Mouse (Mus musculus): ENCODE measurements around the gene Ptpn13. TPM values are rescaled to one million over a fixed set of nuclear protein-coding genes. Genes with fewer than 3 reads are reported as not detected.
A peak's percentile ranks its signal among the peaks of the same experiment; 100 is the strongest.

Ptpn13 gene
- total and polyA plus RNA-seq, 3 experiments = 0.04 TPM; not detected in 2

DNA sequence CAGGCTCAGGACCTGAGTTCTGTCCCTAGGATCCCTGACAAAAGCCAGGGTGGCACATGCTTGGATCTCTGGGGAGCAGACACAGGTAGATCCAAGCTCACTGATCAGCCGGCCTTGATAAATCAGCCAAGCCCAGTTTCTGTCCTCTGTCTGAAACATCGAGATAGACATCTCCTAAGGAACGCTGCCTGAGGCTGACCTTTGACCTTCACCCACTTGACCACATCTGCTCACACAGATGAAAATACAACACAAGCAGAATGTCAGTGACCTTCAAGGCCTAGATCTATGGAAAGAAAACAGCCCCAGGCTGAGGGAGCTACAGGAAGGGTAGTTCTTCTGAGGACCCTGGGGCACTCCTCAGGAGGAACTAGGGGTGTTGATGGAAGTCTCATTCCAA, 97.4 kb downstream of the Ptpn13 start:
- TF ChIP-seq CTCF (conservative IDR thresholded peaks at IDR 0.05 in 1 of 2, IDR thresholded peaks at IDR 0.05 in 1 of 2; ENCODE audit: low read depth in 2 of 2, low read length in 2 of 2) = no peak
- TF ChIP-seq HCFC1 (IDR thresholded peaks at IDR 0.05; ENCODE audit: low read depth, low read length) = no peak
- TF ChIP-seq MAFK (IDR thresholded peaks at IDR 0.05; ENCODE audit: insufficient replicate concordance, low read length) = no peak
- no peak for TF ChIP-seq CHD2 (IDR thresholded peaks at IDR 0.05; ENCODE audit: low read length)
- H3K9ac ChIP-seq (ENCODE audit: insufficient read depth, low read depth) = no peak overlapping the region
- no peaks in the 10 kb centered on the region for H3K36me3 ChIP-seq (replicated peaks in 1 of 2; ENCODE audit: control insufficient read depth in 1 of 2, insufficient read depth in 1 of 2, low read length in 1 of 2)
- H3K4me2 ChIP-seq (ENCODE audit: insufficient read depth, low read depth, poor library complexity, severe bottlenecking) = no peak overlapping the region
- no peak overlapping the region for H3K27ac ChIP-seq (ENCODE audit: insufficient read depth, low read depth)
- in situ Hi-C loops (cut with MboI; ENCODE audit: low pct_ligation_motif_present, low pct_unique_long_range_greater_than_20kb, low sequenced_read_pairs) (no loop called here), dilution Hi-C loops (cut with MboI; ENCODE audit: extremely low pct_ligation_motif_present, extremely low pct_unique_long_range_greater_than_20kb, low sequenced_read_pairs) (no loop called here)
- H3K4me1 ChIP-seq (ENCODE audit: control insufficient read depth in 1 of 2, insufficient read depth in 2 of 2) = peaks cover 15 to 22% of the 10 kb centered on the region in 2 experiments
- H3K27me3 ChIP-seq (replicated peaks) = no peaks in the 10 kb centered on the region
- no peaks in the 10 kb centered on the region for H3K9me3 ChIP-seq (replicated peaks; ENCODE audit: low read length)
- no peak for DNase-seq (ENCODE audit: extremely low read depth)
- H3K79me2 ChIP-seq (replicated peaks; ENCODE audit: control insufficient read depth, extremely low read depth, insufficient read depth, poor library complexity, severe bottlenecking) = no peaks in the 10 kb centered on the region
- no peak overlapping the region for H3K4me3 ChIP-seq (replicated peaks in 1 of 3; ENCODE audit: low read depth in 2 of 3, low read length in 2 of 3, poor library complexity in 1 of 3)

DNA sequence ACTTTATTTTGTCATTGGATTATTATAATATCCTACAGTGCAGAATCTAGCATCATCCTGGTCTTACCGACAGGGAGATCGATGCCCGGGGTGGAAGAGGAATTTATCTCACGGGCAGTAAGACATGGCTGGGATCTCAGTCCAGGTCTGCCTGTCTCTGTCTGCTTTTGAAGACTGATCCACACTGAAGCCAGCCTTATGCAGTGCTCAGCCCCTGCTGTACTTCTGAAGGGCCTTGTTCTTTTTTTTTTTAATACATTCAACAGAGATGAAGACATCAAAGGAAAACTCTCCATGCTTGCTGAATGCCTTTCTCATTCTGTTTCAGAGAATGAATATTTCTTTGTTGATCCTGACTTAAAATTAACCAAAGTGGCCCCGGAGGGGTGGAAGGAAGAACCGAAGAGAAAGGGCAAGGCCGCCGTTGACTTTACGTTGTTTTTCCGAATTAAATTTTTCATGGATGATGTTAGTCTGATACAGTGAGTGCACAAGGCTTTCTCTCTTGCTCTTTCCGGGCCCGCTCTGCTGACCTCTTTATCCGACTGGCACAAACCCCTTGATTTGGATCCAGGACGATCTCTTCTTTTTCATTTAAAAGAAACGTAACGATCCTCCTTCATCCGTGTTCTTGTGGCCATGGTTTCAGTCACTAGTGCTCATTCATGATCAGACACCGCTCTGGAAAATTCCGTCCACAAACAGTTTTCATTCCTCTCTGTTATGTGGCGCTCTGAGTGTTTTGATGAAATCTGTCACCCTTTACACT, 101.9 kb downstream of the Ptpn13 start:
- H3K79me2 ChIP-seq (replicated peaks; ENCODE audit: control insufficient read depth, extremely low read depth, insufficient read depth, poor library complexity, severe bottlenecking) = no peaks in the 10 kb centered on the region
- no peaks in the 10 kb centered on the region for H3K9me3 ChIP-seq (replicated peaks; ENCODE audit: low read length)
- TF ChIP-seq MXI1 (IDR thresholded peaks at IDR 0.05; ENCODE audit: low read depth, low read length) (no peak), BHLHE40 (IDR thresholded peaks at IDR 0.05; ENCODE audit: low read depth, low read length) (0 out of 2 replicates have a peak, but pooled peaks have one; percentile 10), CHD1 (IDR thresholded peaks at IDR 0.05; ENCODE audit: low read depth, low read length) (no peak)
- no peak overlapping the region for H3K9ac ChIP-seq (ENCODE audit: insufficient read depth, low read depth)
- no peak overlapping the region for H3K27ac ChIP-seq (ENCODE audit: insufficient read depth, low read depth)
- in situ Hi-C loops (cut with MboI; ENCODE audit: low pct_ligation_motif_present, low pct_unique_long_range_greater_than_20kb, low sequenced_read_pairs) = no loop called here
- H3K36me3 ChIP-seq (replicated peaks in 1 of 2; ENCODE audit: control insufficient read depth in 1 of 2, insufficient read depth in 1 of 2, low read length in 1 of 2) = no peaks in the 10 kb centered on the region
- no peaks in the 10 kb centered on the region for H3K27me3 ChIP-seq (replicated peaks)
- peak overlapping the region; percentile 47; the same call in 1 of the 2 replicates for H3K4me2 ChIP-seq (ENCODE audit: insufficient read depth, low read depth, poor library complexity, severe bottlenecking)
- no peak for DNase-seq (ENCODE audit: extremely low read depth)
- no peak overlapping the region for H3K4me3 ChIP-seq (replicated peaks in 1 of 3; ENCODE audit: low read depth in 2 of 3, low read length in 2 of 3, poor library complexity in 1 of 3)
- dilution Hi-C loops (cut with MboI; ENCODE audit: extremely low pct_ligation_motif_present, extremely low pct_unique_long_range_greater_than_20kb, low sequenced_read_pairs) = no loop called here
- peaks cover 0 to 4% of the 10 kb centered on the region in 2 experiments; a peak in 1 of 4 replicates for H3K4me1 ChIP-seq (ENCODE audit: control insufficient read depth in 1 of 2, insufficient read depth in 2 of 2)

DNA sequence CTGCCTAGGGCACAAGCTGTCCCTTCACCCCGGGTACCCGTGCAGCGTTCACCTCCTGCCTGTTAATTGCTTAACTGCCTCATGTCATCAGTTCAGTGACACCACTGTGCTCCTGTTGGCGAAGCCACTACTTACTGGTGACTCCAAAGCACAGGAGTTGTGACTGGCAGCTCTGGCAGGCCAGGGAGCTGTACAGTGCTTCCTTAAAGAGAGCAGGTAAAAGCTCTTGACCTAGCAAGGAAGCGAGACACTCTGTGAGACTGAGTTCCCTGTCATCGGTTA, 102.4 kb downstream of the Ptpn13 start:
- dilution Hi-C loops (cut with MboI; ENCODE audit: extremely low pct_ligation_motif_present, extremely low pct_unique_long_range_greater_than_20kb, low sequenced_read_pairs) = no loop called here
- H3K9ac ChIP-seq (ENCODE audit: insufficient read depth, low read depth) = no peak overlapping the region
- no peak overlapping the region for H3K4me3 ChIP-seq (replicated peaks in 1 of 3; ENCODE audit: low read depth in 2 of 3, low read length in 2 of 3, poor library complexity in 1 of 3)
- in situ Hi-C loops (cut with MboI; ENCODE audit: low pct_ligation_motif_present, low pct_unique_long_range_greater_than_20kb, low sequenced_read_pairs) = no loop called here
- no peak overlapping the region for H3K27ac ChIP-seq (ENCODE audit: insufficient read depth, low read depth)
- no peaks in the 10 kb centered on the region for H3K79me2 ChIP-seq (replicated peaks; ENCODE audit: control insufficient read depth, extremely low read depth, insufficient read depth, poor library complexity, severe bottlenecking)
- peaks cover 0 to 4% of the 10 kb centered on the region in 2 experiments; a peak in 1 of 4 replicates for H3K4me1 ChIP-seq (ENCODE audit: control insufficient read depth in 1 of 2, insufficient read depth in 2 of 2)
- no peak for DNase-seq (ENCODE audit: extremely low read depth)
- TF ChIP-seq MAZ (IDR thresholded peaks at IDR 0.05; ENCODE audit: low read depth, low read length) = no peak
- H3K27me3 ChIP-seq (replicated peaks) = no peaks in the 10 kb centered on the region
- no peaks in the 10 kb centered on the region for H3K36me3 ChIP-seq (replicated peaks in 1 of 2; ENCODE audit: control insufficient read depth in 1 of 2, insufficient read depth in 1 of 2, low read length in 1 of 2)
- H3K4me2 ChIP-seq (ENCODE audit: insufficient read depth, low read depth, poor library complexity, severe bottlenecking) = 0 out of 2 replicates have a peak overlapping the region, but pooled peaks have one; percentile 47
- no peaks in the 10 kb centered on the region for H3K9me3 ChIP-seq (replicated peaks; ENCODE audit: low read length)

All from CH12.LX (cell line).